Mouse (Mus musculus) liver, embryonic 12.5 days (tissue): ENCODE data around the gene Gcgr. TPM values are rescaled to one million over a fixed set of nuclear protein-coding genes. Genes with fewer than 3 reads are reported as not detected.
A peak's percentile ranks its signal among the peaks of the same experiment; 100 is the strongest.
"Not testable (repeated sequence)": the region's sequence is repeated elsewhere in the genome, so short reads cannot be mapped to it uniquely, and the experiment has no call there.

Experiments
- ATAC-seq: fragments of 200-750 bp; cut with Nextera tagmentation; 2 replicates; pipeline ENCODE4 v1.8.0; 2017; ENCODE audit warnings: moderate number of reproducible peaks, mild to moderate bottlenecking, moderate library complexity
- H3K27ac ChIP-seq: fragments of 300-500 bp; sonication (generic); 2 replicates; pipeline ENCODE4 v1.5.1; 2016; ENCODE audit warnings: mild to moderate bottlenecking
- H3K27me3 ChIP-seq: fragments of 300-500 bp; sonication (generic); replicated peaks from 2 replicates; pipeline ENCODE4 v1.6.1; 2016; ENCODE audit warnings: mild to moderate bottlenecking, moderate library complexity
- H3K36me3 ChIP-seq: fragments of 300-500 bp; sonication (generic); 2 replicates; pipeline ENCODE4 v1.6.1; 2016; ENCODE audit warnings: mild to moderate bottlenecking, moderate library complexity
- H3K4me1 ChIP-seq: fragments of 300-500 bp; sonication (generic); 2 replicates; pipeline ENCODE4 v1.6.1; 2016
- H3K4me2 ChIP-seq: fragments of 300-500 bp; sonication (generic); 2 replicates; pipeline ENCODE4 v1.6.1; 2016; ENCODE audit warnings: mild to moderate bottlenecking, moderate library complexity
- H3K4me3 ChIP-seq: fragments of 300-500 bp; sonication (generic); 2 replicates; pipeline ENCODE4 v1.5.1; 2016; ENCODE audit warnings: mild to moderate bottlenecking, moderate library complexity
- H3K9ac ChIP-seq: fragments of 300-500 bp; sonication (generic); 2 replicates; pipeline ENCODE4 v1.6.1; 2016; ENCODE audit warnings: mild to moderate bottlenecking, moderate library complexity
- H3K9me3 ChIP-seq: fragments of 300-500 bp; sonication (generic); replicated peaks from 2 replicates; pipeline ENCODE4 v1.6.1; 2016; ENCODE audit warnings: mild to moderate bottlenecking, moderate library complexity
- WGBS: fragments of 180-500 bp; shearing (Covaris S2); methylation state at CpG from one replicate; pipeline ENCODE4 v1.1.7; 2016; ENCODE audit not compliant: insufficient replicate concordance; 5-methylcytosine and 5-hydroxymethylcytosine counted together
- polyA plus RNA-seq: library from polyadenylated mRNA; unstranded; fragments of >200 nt; fragmentation: Nextera tagmentation; extraction: Ambion mirVana; gene quantifications from 2 replicates; pipeline ENCODE4 v1.2.1, GENCODE M21; 2016

The Gcgr gene
- polyA plus RNA-seq, 1 experiment from 2014 or later = 9.6 TPM

DNA sequence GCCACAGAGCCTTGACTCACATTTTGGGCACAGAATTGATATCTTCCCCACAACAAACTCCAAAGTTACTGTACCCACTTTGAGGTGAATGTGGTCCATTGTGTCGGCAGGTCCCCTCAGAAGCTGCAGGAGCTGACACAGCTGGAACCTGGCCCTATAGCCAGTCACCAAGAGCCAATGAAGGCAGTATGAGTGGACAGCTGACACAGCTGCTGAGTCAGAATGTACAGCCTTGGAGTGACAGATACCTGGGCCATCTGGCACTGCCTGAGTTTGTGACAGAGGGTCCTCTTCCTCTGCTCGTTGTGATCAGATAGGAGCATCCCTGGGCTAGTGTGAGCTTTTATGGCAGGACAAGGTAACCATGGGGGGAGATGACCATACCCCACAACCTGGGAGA lies 24.8 kb downstream of the Gcgr start:
- H3K4me3 ChIP-seq = no peak overlapping the region
- WGBS = 66% methylated on average over 2 of the region's 2 CpGs
- H3K4me2 ChIP-seq = no peak overlapping the region
- H3K4me1 ChIP-seq = peaks cover 8% of the 10 kb centered on the region
- peaks cover 16% of the 10 kb centered on the region for H3K36me3 ChIP-seq
- no peak overlapping the region for H3K27ac ChIP-seq
- no peak overlapping the region for H3K9ac ChIP-seq
- H3K9me3 ChIP-seq = no peaks in the 10 kb centered on the region
- no peak for ATAC-seq
- no peaks in the 10 kb centered on the region for H3K27me3 ChIP-seq

DNA sequence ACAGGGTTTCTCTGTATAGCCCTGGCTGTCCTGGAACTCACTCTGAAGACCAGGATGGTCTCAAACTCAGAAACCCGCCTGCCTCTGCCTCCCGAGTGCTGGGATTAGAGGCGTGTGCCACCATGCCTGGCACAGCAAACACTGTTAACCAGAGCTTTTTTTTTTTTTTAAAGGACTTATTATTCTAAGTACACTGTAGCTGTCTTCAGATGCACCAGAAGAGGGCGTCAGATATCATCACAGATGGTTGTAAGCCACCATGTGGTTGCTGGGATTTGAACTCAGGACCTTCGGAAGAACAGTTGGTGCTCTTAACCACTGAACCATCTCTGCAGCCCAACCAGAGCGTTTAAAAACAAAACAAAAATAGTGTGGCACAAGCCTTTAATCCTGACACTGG lies 28.3 kb downstream of the Gcgr start:
- WGBS = 72% methylated on average over 6 of the region's 6 CpGs
- not testable (repeated sequence) for H3K4me3 ChIP-seq, H3K9ac ChIP-seq, H3K4me2 ChIP-seq, H3K27me3 ChIP-seq, H3K27ac ChIP-seq, H3K9me3 ChIP-seq, H3K4me1 ChIP-seq, ATAC-seq
- H3K36me3 ChIP-seq = peaks cover 51% of the 10 kb centered on the region

DNA sequence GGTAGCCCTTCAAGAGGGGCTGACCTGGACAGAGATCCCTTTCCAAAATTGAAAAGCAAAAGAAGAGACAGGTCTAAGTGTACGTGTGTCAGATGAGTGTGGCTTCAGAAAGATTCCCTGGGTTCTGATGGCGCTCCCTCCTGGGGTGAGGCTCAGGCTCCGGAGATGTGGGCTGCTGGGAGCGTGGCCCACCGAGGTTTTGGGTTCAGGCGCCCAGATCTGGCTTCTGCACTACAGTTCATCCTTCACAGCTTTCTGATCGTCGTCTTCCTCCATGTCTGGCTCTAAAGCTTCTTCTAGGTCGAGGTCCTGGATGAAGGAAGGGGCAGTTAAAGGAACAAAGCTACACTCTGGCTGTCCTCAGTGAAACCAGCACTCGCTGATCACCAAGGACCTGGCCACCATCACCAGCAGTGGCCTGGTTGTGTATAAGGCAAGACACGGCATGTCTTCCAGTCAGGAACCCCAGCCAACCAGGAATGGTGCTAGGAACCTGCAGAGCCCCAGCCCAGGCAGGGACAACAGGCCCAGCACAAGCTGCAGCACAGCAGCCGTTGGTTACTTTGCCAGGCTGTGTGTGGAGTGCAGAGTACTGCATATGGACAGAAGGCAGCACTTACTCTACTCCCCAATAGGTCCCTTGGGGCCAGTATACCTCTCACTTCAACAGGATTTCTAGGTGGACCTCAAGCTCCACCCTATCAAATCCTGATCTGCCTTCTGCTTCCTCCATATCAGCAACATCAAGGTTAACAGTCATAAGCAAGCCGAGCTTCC lies 30.6 kb downstream of the Gcgr start:
- H3K27me3 ChIP-seq = no peaks in the 10 kb centered on the region
- no peaks in the 10 kb centered on the region for H3K9me3 ChIP-seq
- peaks cover 74% of the 10 kb centered on the region for H3K36me3 ChIP-seq
- H3K27ac ChIP-seq = no peak overlapping the region
- H3K9ac ChIP-seq = no peak overlapping the region
- no peak overlapping the region for H3K4me2 ChIP-seq
- ATAC-seq = no peak
- no peak overlapping the region for H3K4me3 ChIP-seq
- no peaks in the 10 kb centered on the region for H3K4me1 ChIP-seq
- WGBS = 75% methylated on average over 13 of the region's 13 CpGs

DNA sequence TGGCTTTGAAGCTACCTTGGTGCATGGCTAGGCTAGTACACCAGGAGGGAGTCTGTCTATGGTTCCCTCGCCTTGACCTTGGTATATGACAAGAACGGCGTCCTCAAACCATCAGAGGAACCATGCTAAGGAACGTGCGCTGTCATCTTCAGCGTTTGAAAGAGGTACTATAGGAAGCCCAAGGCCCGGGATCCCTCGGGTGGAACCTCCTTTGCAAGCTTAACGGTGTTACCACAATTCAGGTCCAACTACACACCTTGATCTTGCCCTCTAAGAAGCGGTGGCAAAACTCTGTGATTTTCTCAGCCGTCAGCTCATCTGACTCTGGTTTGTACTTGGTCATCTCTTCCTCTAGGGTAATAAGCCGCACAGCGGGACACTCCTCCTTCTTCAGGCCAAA lies 32.5 kb downstream of the Gcgr start:
- H3K4me1 ChIP-seq = no peaks in the 10 kb centered on the region
- 86% methylated on average over 13 of the region's 13 CpGs for WGBS
- H3K27me3 ChIP-seq = no peaks in the 10 kb centered on the region
- H3K9me3 ChIP-seq = no peaks in the 10 kb centered on the region
- no peak for ATAC-seq
- no peak overlapping the region for H3K27ac ChIP-seq
- H3K9ac ChIP-seq = no peak overlapping the region
- no peak overlapping the region for H3K4me2 ChIP-seq
- H3K4me3 ChIP-seq = no peak overlapping the region
- H3K36me3 ChIP-seq = peaks cover 92% of the 10 kb centered on the region

DNA sequence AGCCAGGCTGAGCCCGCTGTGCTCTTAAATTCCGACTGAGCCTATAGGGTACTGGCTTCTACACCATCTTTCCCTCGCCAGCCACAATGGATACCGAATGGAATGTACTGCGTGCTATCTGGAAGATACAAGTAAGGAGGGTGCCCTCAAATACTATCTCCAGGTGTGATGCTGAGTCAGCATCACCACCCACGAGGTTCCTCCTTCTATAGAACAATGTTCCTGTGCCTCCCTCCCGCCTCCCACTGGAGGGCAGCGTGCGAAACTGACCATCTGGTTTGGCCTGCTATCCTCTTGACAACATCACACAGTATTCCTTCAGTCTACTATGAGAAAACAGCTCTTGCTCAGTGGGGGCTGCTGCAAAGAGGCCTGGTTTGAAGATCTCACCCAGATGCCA lies 34.6 kb downstream of the Gcgr start:
- Histone ChIP-seq H3K4me1 (peaks cover 3% of the 10 kb centered on the region; the same call in 1 of the 2 replicates), H3K9me3 (no peaks in the 10 kb centered on the region), H3K4me2 (no peak overlapping the region), H3K27me3 (no peaks in the 10 kb centered on the region), H3K27ac (no peak overlapping the region), H3K36me3 (peaks cover 99% of the 10 kb centered on the region), H3K9ac (no peak overlapping the region), H3K4me3 (no peak overlapping the region)
- WGBS = 86% methylated on average over 9 of the region's 9 CpGs
- no peak for ATAC-seq

DNA sequence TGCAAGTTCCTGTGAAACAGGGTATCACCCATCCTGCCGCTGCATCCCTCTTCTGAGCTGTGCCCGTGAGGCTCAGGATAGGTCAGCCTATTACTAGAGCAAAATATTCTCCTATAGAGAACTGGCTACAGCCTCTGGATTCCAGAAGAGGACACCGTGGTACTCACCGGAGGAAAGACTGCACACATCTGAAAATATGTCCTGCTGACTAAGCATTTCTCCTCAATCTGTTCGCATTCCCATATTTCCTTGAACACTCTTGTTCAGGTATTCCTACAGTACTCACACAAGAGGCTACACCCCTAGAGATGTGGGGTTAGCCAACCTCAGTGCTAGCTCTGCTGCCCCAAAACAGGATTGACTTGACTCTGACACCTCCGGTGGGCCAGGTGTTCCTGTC lies 37.8 kb downstream of the Gcgr start:
- Histone ChIP-seq H3K36me3 (peaks cover 82% of the 10 kb centered on the region), H3K9ac (no peak overlapping the region), H3K27me3 (no peaks in the 10 kb centered on the region), H3K4me2 (no peak overlapping the region), H3K4me1 (peaks cover 26% of the 10 kb centered on the region), H3K27ac (no peak overlapping the region), H3K9me3 (no peaks in the 10 kb centered on the region), H3K4me3 (no peak overlapping the region)
- WGBS = 90% methylated on average over 6 of the region's 6 CpGs
- no peak for ATAC-seq

DNA sequence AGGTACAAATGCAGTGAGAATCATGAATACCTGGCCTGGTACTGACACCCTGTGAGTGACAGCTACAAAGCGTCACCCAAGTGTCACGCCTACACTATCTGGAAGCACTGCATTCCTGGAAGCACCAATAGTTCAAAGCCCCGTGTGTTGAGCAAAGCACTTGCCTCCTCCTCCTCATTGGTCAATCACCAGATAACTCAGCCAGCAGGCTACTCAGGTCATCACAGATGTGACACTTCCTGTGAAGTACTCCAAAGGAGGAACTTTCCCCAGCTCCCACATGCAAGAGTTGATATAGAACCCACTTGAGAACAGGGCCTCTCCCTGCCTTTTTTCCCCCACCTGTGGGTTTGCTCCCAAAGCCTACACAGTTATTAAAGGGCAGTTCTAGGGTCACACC lies 40.6 kb downstream of the Gcgr start:
- Histone ChIP-seq H3K4me3 (peak overlapping the region; percentile 93), H3K27ac (peak overlapping the region; percentile 90; the same call in 1 of the 2 replicates), H3K4me2 (peak overlapping the region; percentile 96), H3K4me1 (peaks cover 39% of the 10 kb centered on the region), H3K9ac (peak overlapping the region; percentile 95), H3K36me3 (peaks cover 54% of the 10 kb centered on the region), H3K27me3 (no peaks in the 10 kb centered on the region), H3K9me3 (no peaks in the 10 kb centered on the region)
- 30% methylated on average over 3 of the region's 3 CpGs for WGBS
- ATAC-seq = no peak

DNA sequence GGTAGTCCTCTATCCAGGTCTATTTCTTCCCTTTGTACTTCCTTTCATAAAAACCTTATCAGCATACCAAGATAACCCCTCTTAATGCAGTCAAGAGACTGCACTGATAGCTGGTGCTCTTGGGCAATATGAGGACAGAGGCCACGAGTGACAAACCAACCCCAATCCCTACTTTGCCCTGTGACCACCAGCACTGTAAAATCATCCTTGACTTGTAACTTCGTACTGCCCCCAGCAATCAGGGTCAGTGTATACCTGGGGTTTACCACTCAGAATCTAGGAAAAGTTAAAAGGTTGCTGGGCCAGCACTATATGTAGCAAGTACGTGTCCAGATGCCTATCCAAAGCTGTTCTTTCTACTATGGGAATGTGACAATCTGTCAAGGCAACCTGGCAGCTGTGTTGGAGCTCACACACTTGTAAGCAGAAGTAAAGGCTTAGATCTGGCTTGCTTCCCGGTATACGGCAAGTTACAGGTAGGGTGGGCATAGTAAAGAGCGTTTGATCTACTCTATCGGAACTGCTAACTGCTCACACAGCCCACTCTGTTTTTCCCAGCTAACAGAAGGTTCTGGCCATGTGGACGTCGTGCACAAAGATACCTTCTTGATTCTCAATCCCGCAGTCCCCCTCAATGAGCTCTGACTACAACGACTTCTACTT lies 41.4 kb downstream of the Gcgr start:
- H3K4me2 ChIP-seq = peak overlapping the region; percentile 96
- ATAC-seq = no peak
- peak overlapping the region; percentile 95 for H3K9ac ChIP-seq
- H3K27ac ChIP-seq = peak overlapping the region; percentile 90
- no peaks in the 10 kb centered on the region for H3K9me3 ChIP-seq
- no peaks in the 10 kb centered on the region for H3K27me3 ChIP-seq
- peaks cover 44% of the 10 kb centered on the region for H3K4me1 ChIP-seq
- WGBS = 5% methylated on average over 11 of the region's 11 CpGs
- peak overlapping the region; percentile 93 for H3K4me3 ChIP-seq
- H3K36me3 ChIP-seq = peaks cover 51% of the 10 kb centered on the region

DNA sequence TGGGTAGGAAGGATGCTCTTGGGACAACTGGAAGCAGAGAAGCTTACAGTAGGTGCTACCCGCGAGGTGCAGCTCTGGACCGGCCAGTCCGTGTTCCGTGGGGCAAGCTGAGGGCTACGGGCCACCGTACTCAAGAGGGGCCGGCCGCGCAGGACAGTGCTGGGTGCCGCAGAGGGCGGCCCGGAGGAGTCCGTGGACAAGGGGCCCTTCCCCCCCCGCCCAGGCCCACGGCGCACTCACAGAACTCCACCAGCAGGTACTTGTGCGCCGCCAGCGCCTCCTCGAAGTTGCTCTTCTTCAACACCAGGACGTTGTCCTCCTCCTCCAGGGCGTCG lies 41.9 kb downstream of the Gcgr start:
- H3K27ac ChIP-seq = peak overlapping the region; percentile 90
- 0% methylated on average over 19 of the region's 24 CpGs for WGBS
- H3K4me3 ChIP-seq = peak overlapping the region; percentile 93
- peak overlapping the region; percentile 96 for H3K4me2 ChIP-seq
- H3K27me3 ChIP-seq = no peaks in the 10 kb centered on the region
- H3K9ac ChIP-seq = peak overlapping the region; percentile 95
- H3K36me3 ChIP-seq = peaks cover 51% of the 10 kb centered on the region
- peaks cover 49% of the 10 kb centered on the region for H3K4me1 ChIP-seq
- no peaks in the 10 kb centered on the region for H3K9me3 ChIP-seq
- ATAC-seq = peak; percentile 13

DNA sequence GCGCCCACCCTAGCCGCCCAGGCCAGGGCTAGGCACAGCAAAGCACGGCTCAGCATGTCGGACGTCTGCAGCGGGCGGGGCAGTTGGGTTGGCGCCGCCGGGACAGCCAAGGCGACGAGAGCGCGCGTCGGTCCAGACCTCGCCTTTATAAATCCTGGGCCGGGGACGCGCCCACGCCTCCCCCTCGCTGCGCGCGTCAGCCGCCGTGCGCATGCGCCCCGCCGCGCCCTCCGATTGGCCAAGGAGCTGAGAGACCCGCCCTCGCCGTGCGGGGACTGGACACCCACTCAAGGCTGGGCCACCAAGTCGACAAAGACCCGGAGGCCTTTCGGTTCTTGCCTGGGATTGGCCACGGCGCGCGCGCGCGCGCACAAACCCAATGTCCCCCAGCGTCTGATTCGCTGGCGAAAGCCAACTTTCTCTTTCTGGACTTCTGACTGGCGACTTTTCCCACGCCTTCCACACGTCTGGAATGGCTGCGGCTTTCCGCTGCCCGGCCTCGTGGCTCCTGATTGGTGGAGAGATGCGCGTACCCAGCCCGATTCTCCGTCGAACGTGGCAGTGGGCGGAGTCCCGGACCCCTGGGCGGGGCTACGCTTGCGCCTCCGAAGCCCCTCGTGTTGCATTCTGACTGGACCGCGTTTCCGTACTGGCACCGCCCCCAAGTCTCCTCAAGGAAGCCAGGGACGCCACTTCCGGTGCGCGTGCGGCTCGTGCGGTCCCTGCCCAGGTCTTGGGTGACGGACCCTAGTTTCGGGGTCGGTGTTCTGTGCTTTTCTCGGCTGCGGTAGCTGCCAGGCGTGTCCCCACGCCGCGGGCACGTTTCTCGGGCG lies 42.5 kb downstream of the Gcgr start, which contains the start of gene P4hb:
P4hb (minus strand) TSS at position 502 of the 833 bp plus-strand sequence.
- peak within 1 kb of the TSS; percentile 93 for H3K4me3 ChIP-seq
- H3K4me1 ChIP-seq = peaks cover 49% of the 10 kb centered on the region
- WGBS = under 1% methylated on average over 94 of the region's 94 CpGs
- no peaks in the 10 kb centered on the region for H3K9me3 ChIP-seq
- peaks cover 51% of the 10 kb centered on the region for H3K36me3 ChIP-seq
- ATAC-seq = peak; percentile 94
- no peaks in the 10 kb centered on the region for H3K27me3 ChIP-seq
- H3K9ac ChIP-seq = peak within 1 kb of the TSS; percentile 95
- H3K27ac ChIP-seq = peak within 1 kb of the TSS; percentile 90
- H3K4me2 ChIP-seq = peak within 1 kb of the TSS; percentile 96

DNA sequence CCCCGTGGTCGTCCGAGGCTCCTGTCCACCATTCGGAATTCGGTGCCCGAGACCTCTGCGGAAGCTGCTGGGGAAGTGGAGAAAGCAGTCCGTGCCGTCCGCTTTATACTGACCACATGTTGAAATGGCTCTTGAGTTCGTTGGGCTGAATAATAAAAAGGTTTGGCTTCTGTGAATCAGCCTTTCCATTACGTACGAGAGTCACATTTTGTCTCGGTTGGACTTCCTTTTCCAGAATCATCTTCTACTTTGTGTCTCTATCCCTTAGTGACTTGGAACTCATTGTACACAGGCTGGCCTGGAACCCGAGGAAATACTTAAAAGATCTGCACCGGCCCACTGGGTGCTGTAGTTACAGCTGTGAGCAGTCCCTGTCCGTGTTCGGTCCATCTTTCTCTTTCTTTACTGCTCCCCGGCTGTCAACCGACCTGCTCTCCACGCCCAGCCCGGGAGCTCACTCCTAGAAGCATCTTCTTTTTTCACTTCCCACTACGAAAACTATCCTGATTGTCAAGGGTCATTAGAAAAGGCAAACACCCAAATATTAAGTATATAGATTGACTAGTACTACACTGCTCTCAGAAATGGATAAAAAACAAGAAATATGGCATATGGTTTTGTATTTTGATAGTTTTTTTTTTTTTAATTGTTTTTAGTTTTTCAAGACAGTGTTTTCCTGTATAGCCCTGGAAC lies 43.2 kb downstream of the Gcgr start:
- Histone ChIP-seq H3K27me3 (no peaks in the 10 kb centered on the region), H3K9ac (peak overlapping the region; percentile 95), H3K4me2 (peak overlapping the region; percentile 96), H3K4me1 (peaks cover 55% of the 10 kb centered on the region), H3K4me3 (peak overlapping the region; percentile 93), H3K36me3 (peaks cover 51% of the 10 kb centered on the region), H3K27ac (peak overlapping the region; percentile 90), H3K9me3 (no peaks in the 10 kb centered on the region)
- under 1% methylated on average over 23 of the region's 23 CpGs for WGBS
- ATAC-seq = no peak
